Mouse (Mus musculus) liver, embryonic 14.5 days (tissue): ENCODE data around the gene Cebpb. TPM values are rescaled to one million over a fixed set of nuclear protein-coding genes. Genes with fewer than 3 reads are reported as not detected.

Source experiments
- ATAC-seq: fragments of 200-750 bp; cut with Nextera tagmentation; 2 replicates; pipeline ENCODE4 v1.8.0; 2017; ENCODE audit warnings: moderate number of reproducible peaks, mild to moderate bottlenecking, moderate library complexity; ENCODE audit not compliant: insufficient read depth
- DNase-seq, 3 experiments: peaks; one replicate each; pipeline ENCODE4 v3.0.0-alpha.2; 2012 to 2013; ENCODE audit warnings: low read depth in 3 of 3, low spot score in 3 of 3
- H3K27ac ChIP-seq: fragments of 300-500 bp; sonication (generic); 2 replicates; pipeline ENCODE4 v1.5.1; 2014; ENCODE audit warnings: moderate library complexity, mild to moderate bottlenecking, control low read depth, inconsistent platforms
- H3K27me3 ChIP-seq: fragments of 300-500 bp; sonication (generic); 2 replicates; pipeline ENCODE4 v1.6.1; 2014; ENCODE audit warnings: mild to moderate bottlenecking, low read length, moderate library complexity; ENCODE audit not compliant: control insufficient read depth, insufficient read depth
- H3K36me3 ChIP-seq: fragments of 300-500 bp; sonication (generic); replicated peaks from 2 replicates; pipeline ENCODE4 v1.6.1; 2014; ENCODE audit warnings: low read depth; ENCODE audit not compliant: control insufficient read depth, insufficient read depth
- H3K4me1 ChIP-seq, 2 experiments: fragments of 200-500 bp in 1 of 2; fragments of 300-500 bp in 1 of 2; sonication (generic) in 1 of 2; replicated peaks; 2 replicates each; pipeline ENCODE4 v1.6.1; 2012 to 2014; ENCODE audit warnings: antibody characterized with exemption in 1 of 2, inconsistent platforms in 1 of 2, low read length in 1 of 2; ENCODE audit not compliant: control insufficient read depth in 2 of 2, insufficient read depth in 2 of 2
- H3K4me2 ChIP-seq: fragments of 300-500 bp; sonication (generic); 2 replicates; pipeline ENCODE4 v1.6.1; 2014; ENCODE audit warnings: low read depth, mild to moderate bottlenecking, control low read depth, moderate library complexity
- H3K4me3 ChIP-seq, 2 experiments: fragments of 200-500 bp in 1 of 2; fragments of 300-500 bp in 1 of 2; sonication (generic) in 1 of 2; 2 replicates each; pipeline ENCODE4 v1.5.1; 2012 to 2014; ENCODE audit warnings: low read depth in 2 of 2, low read length in 2 of 2, mild to moderate bottlenecking in 2 of 2, control low read depth in 1 of 2, inconsistent platforms in 1 of 2, moderate library complexity in 1 of 2; ENCODE audit not compliant: insufficient read depth in 1 of 2
- H3K9ac ChIP-seq: fragments of 300-500 bp; sonication (generic); replicated peaks from 2 replicates; pipeline ENCODE4 v1.6.1; 2014; ENCODE audit warnings: mild to moderate bottlenecking, control low read depth, moderate library complexity
- H3K9me3 ChIP-seq: fragments of 300-500 bp; sonication (generic); 2 replicates; pipeline ENCODE4 v1.6.1; 2016; ENCODE audit warnings: low read length, mixed read lengths; ENCODE audit not compliant: control insufficient read depth
- CTCF ChIP-seq: IDR thresholded peaks from 2 replicates; pipeline ENCODE4 v1.5.1; 2016; ENCODE audit warnings: antibody characterized with exemption, low read depth, control low read depth
- EP300 ChIP-seq: IDR thresholded peaks from 2 replicates; pipeline ENCODE4 v1.6.1; 2016; ENCODE audit warnings: antibody characterized with exemption, low read depth
- WGBS: fragments of 180-500 bp; shearing (Covaris S2); extraction: QIAGEN DNeasy Blood & Tissue Kit; methylation state at CpG from one replicate; pipeline ENCODE4 v1.1.7; 2014; ENCODE audit not compliant: insufficient replicate concordance; 5-methylcytosine and 5-hydroxymethylcytosine counted together
- polyA plus RNA-seq, 2 experiments: library from polyadenylated mRNA; depleted of rRNA in 1 of 2; stranded (reverse) in 1 of 2; unstranded in 1 of 2; fragments of >200 nt; fragmentation: Nextera tagmentation in 1 of 2; extraction: Ambion mirVana in 1 of 2; gene quantifications; 2 replicates each; pipeline versions ENCODE4 v1.2.1 to v1.2.3; 2012 to 2014

Cebpb gene
- polyA plus RNA-seq, 2 experiments: 12.8 to 17.2 TPM

DNA sequence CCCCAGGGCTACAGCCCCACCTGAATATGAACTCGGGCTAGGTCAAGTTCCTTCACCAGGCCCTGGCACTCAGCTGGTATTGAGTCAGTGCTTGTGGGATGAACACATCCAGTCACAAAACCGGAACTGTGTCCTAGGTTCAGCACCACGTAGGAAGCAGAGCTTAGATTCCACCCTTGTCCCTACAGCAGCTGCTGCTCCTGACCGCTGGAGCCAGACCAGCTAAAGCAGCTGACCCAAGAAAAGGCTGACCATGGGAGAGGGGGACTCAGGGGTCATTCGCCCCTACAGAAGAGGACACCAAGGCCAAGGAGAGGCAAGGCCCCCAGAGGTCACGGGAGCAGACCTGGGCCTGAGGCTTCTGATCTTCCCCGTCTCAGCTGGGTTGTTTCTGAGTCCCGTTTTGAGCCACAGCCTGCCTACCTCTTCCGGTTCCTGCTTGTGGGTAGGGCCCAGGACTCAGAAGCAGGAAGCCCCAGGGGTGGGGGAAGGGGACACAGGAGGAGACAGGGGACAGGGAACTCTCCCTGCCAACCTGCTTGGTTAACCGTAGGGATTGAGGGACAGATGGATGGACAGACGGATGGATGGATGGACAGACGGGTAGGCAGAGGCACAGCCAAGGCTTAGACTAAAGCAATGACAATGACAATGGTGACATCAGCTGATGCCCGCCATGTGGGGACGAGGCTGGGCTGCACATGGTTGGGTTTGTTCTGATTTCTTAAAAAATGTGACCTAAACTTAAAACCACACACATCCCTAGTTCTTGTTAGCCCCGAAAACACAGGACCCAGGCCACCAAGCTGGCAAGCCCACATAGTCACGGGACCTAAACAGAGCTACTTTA lies 31.9 kb upstream of the Cebpb start:
- Histone ChIP-seq H3K27me3 (no peaks in the 10 kb centered on the region), H3K4me3 (no peak overlapping the region), H3K9me3 (no peaks in the 10 kb centered on the region), H3K36me3 (no peaks in the 10 kb centered on the region), H3K4me1 (peaks cover 1 to 12% of the 10 kb centered on the region in 2 experiments; a peak in 3 of 4 replicates), H3K4me2 (peak overlapping the region; percentile 23), H3K9ac (no peak overlapping the region), H3K27ac (peak overlapping the region; percentile 28)
- DNase-seq (no peak), ATAC-seq (no peak)
- TF ChIP-seq EP300 (no peak), CTCF (no peak)
- 38% methylated on average over 16 of the region's 16 CpGs for WGBS

DNA sequence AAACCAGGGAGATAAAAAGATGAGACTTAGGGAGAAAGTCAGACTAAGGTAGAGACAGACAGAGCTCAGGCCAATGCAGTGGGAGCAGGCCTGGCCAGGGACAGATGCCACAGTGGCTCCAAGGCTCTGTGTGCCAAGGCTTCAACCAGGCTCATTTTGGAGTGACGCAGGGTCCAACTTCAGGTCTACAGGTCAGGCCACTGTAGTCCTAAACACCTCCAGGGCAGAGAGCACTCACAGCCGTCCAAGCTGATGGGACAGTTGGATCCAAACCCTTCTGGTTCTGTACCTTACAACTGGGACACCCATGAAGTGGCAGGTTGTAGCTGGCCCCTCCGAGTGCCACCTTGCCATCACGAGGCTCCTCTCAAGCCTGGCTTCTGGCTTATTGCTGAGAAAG lies 30.7 kb upstream of the Cebpb start:
- Histone ChIP-seq H3K27me3 (no peaks in the 10 kb centered on the region), H3K9me3 (no peaks in the 10 kb centered on the region), H3K36me3 (no peaks in the 10 kb centered on the region), H3K9ac (no peak overlapping the region), H3K4me2 (no peak overlapping the region), H3K4me3 (no peak overlapping the region), H3K27ac (no peak overlapping the region), H3K4me1 (peaks cover 6 to 16% of the 10 kb centered on the region in 2 experiments)
- TF ChIP-seq EP300 (no peak), CTCF (no peak)
- DNase-seq (no peak), ATAC-seq (no peak)
- 60% methylated on average over 4 of the region's 4 CpGs for WGBS

GRCm38 (mm10) chr2:167658712-167659111 lies 30.0 kb upstream of the Cebpb start:
- TF ChIP-seq CTCF (no peak), EP300 (no peak)
- Histone ChIP-seq H3K4me3 (no peak overlapping the region), H3K27me3 (no peaks in the 10 kb centered on the region), H3K9me3 (no peaks in the 10 kb centered on the region), H3K9ac (no peak overlapping the region), H3K4me1 (peaks cover 6 to 16% of the 10 kb centered on the region in 2 experiments), H3K27ac (no peak overlapping the region), H3K4me2 (0 out of 2 replicates have a peak overlapping the region, but pooled peaks have one; percentile 91), H3K36me3 (no peaks in the 10 kb centered on the region)
- WGBS: 71% methylated on average over 11 of the region's 11 CpGs
- DNase-seq (no peak), ATAC-seq (no peak)

- H3K4me3 ChIP-seq: no peak overlapping the region
- no peak overlapping the region for H3K9ac ChIP-seq
- DNase-seq (no peak), ATAC-seq (no peak)
- H3K27ac ChIP-seq: no peak overlapping the region
- WGBS: 71% methylated on average over 10 of the region's 10 CpGs
- no peaks in the 10 kb centered on the region for H3K36me3 ChIP-seq
- H3K4me2 ChIP-seq: peak overlapping the region; percentile 91
- H3K4me1 ChIP-seq: peaks cover 6 to 16% of the 10 kb centered on the region in 2 experiments
- no peaks in the 10 kb centered on the region for H3K9me3 ChIP-seq
- H3K27me3 ChIP-seq: no peaks in the 10 kb centered on the region
- TF ChIP-seq EP300 (no peak), CTCF (no peak)
Observed at GRCm38 (mm10) chr2:167659177-167659846, 29.4 kb upstream of the Cebpb start.
